Mouse (Mus musculus): Measurements from ENCODE around the gene Gm49393. TPM values are rescaled to one million over a fixed set of nuclear protein-coding genes. Genes with fewer than 3 reads are reported as not detected.
"Not testable (repeated sequence)": the region's sequence is repeated elsewhere in the genome, so short reads cannot be mapped to it uniquely, and the experiment has no call there.

The Gm49393 gene
- polyA plus RNA-seq (2012; rRNA removed): not detected in 2 replicates

DNA sequence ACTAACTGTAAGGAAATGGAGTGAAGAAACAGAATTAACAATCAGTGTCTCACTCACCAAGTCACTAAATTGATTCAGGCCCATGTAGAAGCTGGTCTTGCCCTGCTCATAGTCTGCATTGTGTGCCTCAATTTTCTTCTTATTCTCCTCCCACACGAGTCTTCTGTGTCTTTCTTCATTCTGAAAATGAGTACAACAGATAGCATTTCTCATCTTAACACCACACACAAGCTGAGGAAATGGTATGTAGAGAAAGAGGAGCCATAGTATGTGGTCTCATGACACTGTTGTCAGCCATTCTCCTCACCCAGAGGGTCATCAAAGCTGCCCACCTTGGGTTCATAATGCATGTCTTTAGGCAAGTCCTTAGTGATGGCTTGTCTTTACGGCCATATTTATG is at the start of gene Gm49393:
Gene Gm49393 (minus strand): TSS at position 101 of the 400 bp plus-strand sequence.
- not testable (repeated sequence) for H3K4me3 ChIP-seq (replicated peaks; ENCODE audit: insufficient read depth, low read depth, low read length); H3K27ac ChIP-seq (ENCODE audit: insufficient read depth, low read length); DNase-seq; H3K4me1 ChIP-seq (ENCODE audit: control insufficient read depth, insufficient read depth, low read length); H3K27me3 ChIP-seq (ENCODE audit: control insufficient read depth, insufficient read depth, low read length)
- 68% methylated on average over 2 of the region's 2 CpGs for WGBS

DNA sequence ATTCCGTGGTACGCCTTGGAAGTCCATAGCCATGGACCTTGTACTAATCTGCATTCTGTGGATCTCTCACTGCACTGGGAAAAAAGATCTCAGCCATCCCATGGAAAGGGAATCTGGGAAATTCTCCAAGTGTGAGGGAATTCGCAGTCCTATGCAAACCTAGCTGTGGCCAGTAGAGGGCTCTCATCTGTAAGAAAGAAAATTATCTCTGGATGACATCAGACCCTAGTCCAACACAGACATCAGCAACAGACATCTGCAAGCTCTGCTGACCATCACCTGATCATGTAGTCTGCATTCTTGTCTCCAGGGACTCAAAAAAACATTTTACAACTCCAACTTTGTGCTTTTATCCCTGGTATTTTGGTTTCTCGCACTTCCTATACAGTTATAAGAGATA is 36.9 kb upstream of the Gm49393 start:
- H3K4me3 ChIP-seq (replicated peaks; ENCODE audit: insufficient read depth, low read depth, low read length); H3K27me3 ChIP-seq (ENCODE audit: control insufficient read depth, insufficient read depth, low read length); H3K4me1 ChIP-seq (ENCODE audit: control insufficient read depth, insufficient read depth, low read length); H3K27ac ChIP-seq (ENCODE audit: insufficient read depth, low read length); DNase-seq: not testable (repeated sequence)
- 65% methylated on average over 4 of the region's 4 CpGs for WGBS

DNA sequence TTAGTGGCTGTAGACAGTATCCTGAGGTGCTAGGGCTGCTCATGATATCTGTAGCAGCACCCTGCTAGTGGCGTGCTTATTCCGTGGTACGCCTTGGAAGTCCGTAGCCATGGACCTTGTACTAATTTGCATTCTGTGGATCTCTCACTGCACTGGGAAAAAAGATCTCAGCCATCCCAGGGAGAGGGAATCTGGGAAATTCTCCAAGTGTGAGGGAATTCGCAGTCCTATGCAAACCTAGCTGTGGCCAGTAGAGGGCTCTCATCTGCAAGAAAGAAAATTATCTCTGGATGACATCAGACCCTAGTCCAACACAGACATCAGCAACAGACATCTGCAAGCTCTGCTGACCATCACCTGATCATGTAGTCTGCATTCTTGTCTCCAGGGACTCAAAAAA is 28.6 kb upstream of the Gm49393 start:
- H3K4me3 ChIP-seq (replicated peaks; ENCODE audit: insufficient read depth, low read depth, low read length); DNase-seq; H3K27ac ChIP-seq (ENCODE audit: insufficient read depth, low read length); H3K4me1 ChIP-seq (ENCODE audit: control insufficient read depth, insufficient read depth, low read length); H3K27me3 ChIP-seq (ENCODE audit: control insufficient read depth, insufficient read depth, low read length): not testable (repeated sequence)
- 36% methylated on average over 4 of the region's 5 CpGs for WGBS

DNA sequence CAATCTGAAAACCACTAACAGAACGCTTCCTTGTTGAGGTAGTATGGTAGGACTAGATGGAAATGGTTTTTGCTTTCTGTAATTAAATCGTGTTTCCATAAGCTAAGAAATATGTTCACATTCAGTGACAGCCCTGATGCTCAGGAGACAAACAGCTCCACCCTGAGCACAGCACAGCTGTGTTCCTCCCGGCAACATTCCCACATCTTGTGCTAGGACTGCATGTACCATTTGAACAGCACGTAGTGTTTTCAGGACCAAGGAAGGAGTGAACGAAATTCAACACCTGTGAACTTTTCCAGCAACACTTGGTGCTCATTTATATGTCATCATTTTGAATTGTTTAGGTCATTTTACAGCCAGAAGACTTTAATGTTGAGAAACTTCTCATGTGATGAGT is 26.3 kb upstream of the Gm49393 start:
- TF ChIP-seq CTCF (IDR thresholded peaks at IDR 0.05; ENCODE audit: borderline replicate concordance, insufficient read depth, low read depth, low read length) (no peak), POLR2A (IDR thresholded peaks at IDR 0.05; ENCODE audit: borderline replicate concordance, insufficient read depth, low read length) (no peak)
- Histone ChIP-seq H3K27ac (ENCODE audit: insufficient read depth, low read length) (no peak overlapping the region), H3K27me3 (ENCODE audit: control insufficient read depth, insufficient read depth, low read length) (no peaks in the 10 kb centered on the region), H3K4me3 (replicated peaks; ENCODE audit: insufficient read depth, low read depth, low read length) (no peak overlapping the region), H3K4me1 (ENCODE audit: control insufficient read depth, insufficient read depth, low read length) (no peaks in the 10 kb centered on the region)
- WGBS: 61% methylated on average over 5 of the region's 5 CpGs
- DNase-seq: no peak

DNA sequence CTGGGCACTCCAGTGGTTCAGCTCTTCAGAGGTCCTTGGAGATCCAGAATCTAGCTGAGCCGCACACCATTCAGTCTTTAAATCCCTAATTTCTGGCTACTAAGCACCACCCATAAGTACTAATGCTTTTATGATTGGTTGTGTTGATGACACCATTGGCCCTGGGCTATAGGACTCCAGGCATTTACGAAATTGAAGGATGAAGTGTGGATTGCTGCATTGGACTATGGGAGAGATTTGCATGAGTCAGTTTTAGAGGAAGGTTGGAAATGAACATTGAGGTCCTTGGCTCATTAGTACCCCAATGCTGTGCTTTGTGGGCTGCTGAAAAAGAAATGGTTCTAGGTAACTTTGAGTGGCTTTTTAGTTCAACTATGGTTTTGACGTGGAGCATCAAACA is 6.5 kb upstream of the Gm49393 start, which contains the start of gene Tpbpa:
Gene Tpbpa (minus strand): TSS at position 101 of the 400 bp plus-strand sequence.
- DNase-seq; H3K27me3 ChIP-seq (ENCODE audit: control insufficient read depth, insufficient read depth, low read length); H3K4me3 ChIP-seq (replicated peaks; ENCODE audit: insufficient read depth, low read depth, low read length); H3K4me1 ChIP-seq (ENCODE audit: control insufficient read depth, insufficient read depth, low read length); H3K27ac ChIP-seq (ENCODE audit: insufficient read depth, low read length): not testable (repeated sequence)
- WGBS: 64% methylated on average over 3 of the region's 3 CpGs

DNA sequence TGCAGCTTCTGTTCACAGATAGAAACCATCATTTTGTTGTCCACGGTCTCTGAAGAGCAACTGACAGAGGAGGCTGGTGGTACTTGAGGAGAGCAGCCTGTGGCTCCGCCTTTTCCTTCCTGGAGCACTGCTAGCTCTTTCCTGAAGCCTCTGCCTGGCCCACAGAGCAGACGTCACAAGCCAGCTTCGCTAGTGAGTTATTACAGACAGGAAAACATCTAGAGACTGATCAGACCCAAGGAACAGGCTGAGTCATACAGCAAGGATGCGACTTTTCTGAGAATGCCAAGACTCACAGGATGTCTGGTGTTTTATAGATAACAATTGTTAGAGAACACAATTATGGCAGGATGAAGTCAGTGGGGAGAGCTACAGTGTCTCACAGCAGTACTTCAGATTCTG is 1.1 kb upstream of the Gm49393 start, which contains the start of the genes Gm49391 and Ctla2a:
Gene Gm49391 (minus strand): TSS at position 72 of the 402 bp plus-strand sequence.
Gene Ctla2a (minus strand): TSS at position 126 of the 402 bp plus-strand sequence.
- 66% methylated on average over 5 of the region's 5 CpGs for WGBS
- TF ChIP-seq POLR2A (IDR thresholded peaks at IDR 0.05; ENCODE audit: borderline replicate concordance, insufficient read depth, low read length) (no peak), CTCF (IDR thresholded peaks at IDR 0.05; ENCODE audit: borderline replicate concordance, insufficient read depth, low read depth, low read length) (no peak)

DNA sequence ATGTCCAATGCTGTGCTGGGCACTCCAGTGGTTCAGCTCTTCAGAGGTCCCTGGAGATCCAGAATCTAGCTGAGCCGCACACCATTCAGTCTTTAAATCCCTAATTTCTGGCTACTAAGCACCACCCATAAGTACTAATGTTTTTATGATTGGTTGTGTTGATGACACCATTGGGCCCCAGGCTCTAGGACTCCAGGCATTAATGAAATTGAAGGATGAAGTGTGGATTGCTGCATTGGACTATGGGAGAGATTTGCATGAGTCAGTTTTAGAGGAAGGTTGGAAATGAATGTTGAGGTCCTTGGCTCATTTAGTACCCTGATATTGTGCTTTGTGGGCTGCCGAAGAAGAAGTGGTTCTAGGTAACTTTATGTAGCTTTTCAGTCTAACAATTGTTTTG is 30.6 kb downstream of the Gm49393 start, which contains the start of gene Tpbpb:
Gene Tpbpb (minus strand): TSS at position 101 of the 400 bp plus-strand sequence.
- H3K27me3 ChIP-seq (ENCODE audit: control insufficient read depth, insufficient read depth, low read length); H3K4me3 ChIP-seq (replicated peaks; ENCODE audit: insufficient read depth, low read depth, low read length); H3K4me1 ChIP-seq (ENCODE audit: control insufficient read depth, insufficient read depth, low read length); DNase-seq; H3K27ac ChIP-seq (ENCODE audit: insufficient read depth, low read length): not testable (repeated sequence)
- WGBS: 88% methylated on average over 2 of the region's 2 CpGs

More for the DNA sequence above, 1.1 kb upstream of the Gm49393 start, which contains the start of the genes Gm49391 and Ctla2a:
- Histone ChIP-seq H3K4me3 (replicated peaks; ENCODE audit: insufficient read depth, low read depth, low read length) (no peak within 1 kb of the TSS), H3K4me1 (ENCODE audit: control insufficient read depth, insufficient read depth, low read length) (no peaks in the 10 kb centered on the region), H3K27me3 (ENCODE audit: control insufficient read depth, insufficient read depth, low read length) (no peaks in the 10 kb centered on the region), H3K27ac (ENCODE audit: insufficient read depth, low read length) (no peak within 1 kb of the TSS)
- no peak for DNase-seq

DNA sequence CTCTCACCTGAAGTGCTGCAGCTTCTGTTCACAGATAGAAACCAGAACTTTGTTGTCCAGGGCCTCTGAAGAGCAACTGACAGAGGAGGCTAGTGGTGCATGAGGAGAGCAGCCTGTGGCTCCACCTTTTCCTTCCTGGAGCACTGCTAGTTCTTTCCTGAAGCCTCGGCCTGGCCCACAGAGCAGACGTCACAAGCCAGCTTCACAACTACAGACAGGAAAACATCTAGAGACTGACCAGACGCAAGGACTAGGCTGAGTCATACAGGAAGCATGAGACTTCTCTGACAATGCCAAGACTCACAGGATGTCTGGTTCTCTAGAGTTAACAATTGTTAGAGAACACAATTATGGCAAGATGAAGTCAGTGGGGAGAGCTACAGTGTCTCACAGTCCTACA is 38.1 kb downstream of the Gm49393 start, which contains the start of gene Ctla2b:
Gene Ctla2b (minus strand): TSS at position 120 of the 400 bp plus-strand sequence.
- H3K27ac ChIP-seq (ENCODE audit: insufficient read depth, low read length): no peak within 1 kb of the TSS
- 82% methylated on average over 3 of the region's 3 CpGs for WGBS
- DNase-seq: peak in 1 of 2 experiments; percentile 1

DNA sequence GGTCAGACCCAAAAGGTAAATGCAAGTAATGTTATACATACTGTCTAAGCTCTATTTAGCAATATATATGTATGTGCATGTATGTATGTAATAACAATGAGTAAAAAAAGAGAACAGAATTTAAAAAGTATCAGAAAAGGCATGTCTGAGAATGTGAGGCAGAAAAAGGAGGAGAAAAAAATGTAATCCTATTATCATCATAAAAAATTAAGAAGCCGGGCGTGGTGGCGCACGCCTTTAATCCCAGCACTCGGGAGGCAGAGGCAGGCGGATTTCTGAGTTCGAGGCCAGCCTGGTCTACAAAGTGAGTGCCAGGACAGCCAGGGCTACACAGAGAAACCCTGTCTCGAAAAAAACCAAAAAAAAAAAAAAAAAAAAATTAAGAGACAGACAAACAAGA is 38.6 kb downstream of the Gm49393 start, which contains the start of gene Gm49392:
Gene Gm49392 (minus strand): TSS at position 101 of the 400 bp plus-strand sequence.
- not testable (repeated sequence) for H3K27ac ChIP-seq (ENCODE audit: insufficient read depth, low read length); H3K4me3 ChIP-seq (replicated peaks; ENCODE audit: insufficient read depth, low read depth, low read length); H3K27me3 ChIP-seq (ENCODE audit: control insufficient read depth, insufficient read depth, low read length); DNase-seq; H3K4me1 ChIP-seq (ENCODE audit: control insufficient read depth, insufficient read depth, low read length)
- 76% methylated on average over 8 of the region's 8 CpGs for WGBS

More for the DNA sequence above, 38.1 kb downstream of the Gm49393 start, which contains the start of gene Ctla2b:
- TF ChIP-seq POLR2A (IDR thresholded peaks at IDR 0.05; ENCODE audit: borderline replicate concordance, insufficient read depth, low read length) (no peak), CTCF (IDR thresholded peaks at IDR 0.05; ENCODE audit: borderline replicate concordance, insufficient read depth, low read depth, low read length) (no peak)
- no peaks in the 10 kb centered on the region for H3K4me1 ChIP-seq (ENCODE audit: control insufficient read depth, insufficient read depth, low read length)
- no peaks in the 10 kb centered on the region for H3K27me3 ChIP-seq (ENCODE audit: control insufficient read depth, insufficient read depth, low read length)
- no peak within 1 kb of the TSS for H3K4me3 ChIP-seq (replicated peaks; ENCODE audit: insufficient read depth, low read depth, low read length)
